Mouse (Mus musculus) lung, adult 2 months (tissue): ENCODE results near the gene Atg7.

Experiments
- CTCF ChIP-seq: fragments of 200-500 bp; IDR thresholded peaks from 2 replicates; pipeline ENCODE4 v1.5.1; 2011; ENCODE audit warnings: mild to moderate bottlenecking, low read length, control low read depth; ENCODE audit not compliant: insufficient read depth
- POLR2A ChIP-seq: fragments of 200-500 bp; IDR thresholded peaks from 2 replicates; pipeline ENCODE4 v1.6.1; 2011; ENCODE audit warnings: low read depth, mild to moderate bottlenecking, control low read depth, low read length, borderline replicate concordance; ENCODE audit errors: extremely low read depth

DNA sequence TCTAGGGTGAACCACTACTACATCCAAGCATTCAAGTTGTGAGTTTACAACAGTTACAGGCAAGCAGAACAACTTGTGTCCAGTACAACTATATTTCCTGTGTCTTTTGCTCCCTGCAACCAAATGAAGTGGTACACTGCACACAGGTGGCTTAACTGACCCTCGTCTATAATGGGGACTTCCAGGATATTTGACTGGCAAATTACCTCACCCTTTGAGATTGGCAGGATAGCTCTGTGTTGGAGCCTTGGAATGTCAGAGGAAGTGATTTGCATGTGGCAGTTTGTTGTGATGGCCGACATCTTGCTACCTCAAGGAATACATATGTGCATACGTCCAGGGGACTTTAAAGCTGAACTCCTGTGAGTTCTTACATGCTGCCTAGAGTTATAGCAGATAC lies 164.6 kb downstream of the Atg7 start:
- no peak for TF ChIP-seq POLR2A
- TF ChIP-seq CTCF, result no peak
